Mouse (Mus musculus): Measurements from ENCODE around the gene Gm49395.

Gm49395 gene

DNA sequence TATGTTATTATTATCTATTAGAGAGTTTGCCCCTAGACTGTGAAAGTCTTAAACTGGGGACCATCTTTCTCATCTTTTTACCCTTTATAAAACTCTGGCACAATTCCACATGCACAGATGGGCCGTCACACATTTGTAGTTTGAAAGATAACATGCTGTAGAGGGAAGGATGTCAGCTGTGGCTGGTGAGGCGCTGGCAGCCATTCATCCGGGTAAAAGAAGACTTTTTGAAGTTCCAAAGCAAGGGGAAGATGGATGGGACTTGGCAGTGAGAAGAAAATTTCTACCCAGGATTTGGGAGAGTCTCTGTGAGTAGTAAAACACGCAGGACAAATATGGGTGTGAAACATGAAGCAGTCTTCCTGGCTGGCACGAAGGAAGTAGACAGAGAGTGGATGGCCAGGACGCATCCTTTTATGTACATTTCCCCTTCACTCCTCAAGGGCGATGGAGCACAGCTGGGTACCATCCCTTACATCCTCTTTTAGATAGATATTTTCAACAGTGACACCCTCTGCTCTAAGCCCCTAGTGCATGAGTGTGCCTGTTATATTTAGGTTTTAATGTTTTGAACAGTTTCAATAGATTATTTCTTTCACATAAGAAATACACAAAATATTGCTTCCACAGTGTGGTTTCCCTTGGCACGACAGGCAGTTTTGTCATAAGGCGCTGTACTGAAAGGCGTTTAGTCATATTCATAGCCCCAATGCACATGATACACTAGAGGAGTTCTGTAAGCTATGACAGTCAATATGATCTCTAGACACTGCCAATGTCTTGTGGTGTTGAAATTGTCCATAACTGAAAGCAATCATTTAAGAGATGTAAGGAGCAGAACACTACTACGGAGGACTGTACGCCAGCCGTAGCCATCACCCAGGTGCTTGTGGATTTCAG lies 50.8 kb downstream of the Gm49395 start:
- no peak for DNase-seq

DNA sequence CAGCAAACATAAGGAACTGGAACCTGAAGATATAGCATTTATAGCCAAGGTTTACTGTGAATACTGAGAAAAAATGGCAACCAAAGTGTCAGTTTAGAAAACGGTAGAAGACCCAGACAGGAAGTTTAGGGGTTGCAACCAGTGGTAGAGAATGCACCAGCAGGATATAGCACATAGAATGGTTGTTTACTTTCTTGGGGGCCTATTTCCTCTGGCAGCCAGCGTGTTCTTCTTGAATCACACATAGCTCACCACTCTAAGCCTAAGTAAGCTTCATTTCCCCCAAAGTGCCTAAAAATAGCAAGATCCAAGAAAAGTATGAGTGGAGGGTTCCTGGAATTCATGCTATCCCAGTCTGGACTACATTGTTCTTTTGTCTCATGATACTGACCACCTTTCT lies 59.1 kb downstream of the Gm49395 start:
- no peak for DNase-seq

DNA sequence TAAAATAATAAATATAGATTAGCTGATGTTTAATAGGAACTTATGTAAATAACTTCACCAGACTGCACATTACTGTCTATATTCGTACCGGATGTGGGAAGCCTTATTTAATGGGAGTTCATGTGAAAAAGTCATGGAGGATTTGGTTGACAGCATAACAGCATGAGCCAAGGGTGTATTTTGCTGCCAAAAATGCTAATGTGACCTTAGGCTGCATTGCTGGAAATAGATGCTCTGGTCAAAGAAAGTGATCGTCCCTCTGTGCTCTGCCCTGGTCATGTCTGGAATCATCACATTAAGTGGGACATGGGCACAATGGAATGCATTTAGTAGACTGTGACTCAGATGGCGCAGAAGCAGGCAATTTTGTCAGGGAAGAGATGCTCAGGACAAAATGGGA lies 64.4 kb downstream of the Gm49395 start:
- peak; percentile 26 for DNase-seq

DNA sequence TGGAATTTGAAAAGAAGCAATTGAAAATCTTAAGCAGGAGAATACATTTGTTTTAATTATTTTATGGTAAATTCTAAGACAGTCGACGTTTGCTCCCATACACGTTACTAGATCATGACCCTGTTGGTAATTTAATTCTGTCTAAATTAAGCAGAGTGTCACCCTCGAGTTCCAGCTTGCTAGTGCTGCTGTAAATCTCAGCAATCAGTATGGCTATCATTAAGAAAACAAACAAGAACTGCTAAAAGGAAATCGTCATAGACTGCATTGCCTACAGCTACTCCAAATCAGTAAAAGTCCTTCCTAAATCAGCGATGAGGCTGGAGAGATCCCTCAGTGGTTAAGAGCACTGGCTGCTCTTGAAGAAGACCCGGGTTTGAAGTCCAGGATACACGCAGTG lies 66.3 kb downstream of the Gm49395 start:
- DNase-seq, result no peak

DNA sequence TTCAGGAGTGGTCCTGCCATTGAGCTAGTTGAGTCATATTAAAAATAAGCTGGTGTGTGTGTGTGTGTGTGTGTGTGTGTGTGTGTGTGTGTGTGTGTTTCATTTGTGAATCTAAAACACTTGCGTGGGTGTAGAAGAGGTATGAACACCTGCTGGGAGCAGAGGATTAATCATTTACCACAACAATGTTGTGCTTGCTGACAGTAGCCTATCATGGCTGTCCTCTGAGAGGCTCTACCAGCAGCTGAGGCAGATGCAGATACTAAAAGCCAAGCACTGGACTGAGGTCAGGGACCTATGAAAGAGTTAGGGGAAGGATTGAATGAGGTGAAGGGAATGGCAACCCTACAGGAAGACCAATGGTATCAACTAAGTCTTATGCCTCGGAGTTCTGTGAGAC lies 68.6 kb downstream of the Gm49395 start:
- peak; percentile 19 for DNase-seq

DNA sequence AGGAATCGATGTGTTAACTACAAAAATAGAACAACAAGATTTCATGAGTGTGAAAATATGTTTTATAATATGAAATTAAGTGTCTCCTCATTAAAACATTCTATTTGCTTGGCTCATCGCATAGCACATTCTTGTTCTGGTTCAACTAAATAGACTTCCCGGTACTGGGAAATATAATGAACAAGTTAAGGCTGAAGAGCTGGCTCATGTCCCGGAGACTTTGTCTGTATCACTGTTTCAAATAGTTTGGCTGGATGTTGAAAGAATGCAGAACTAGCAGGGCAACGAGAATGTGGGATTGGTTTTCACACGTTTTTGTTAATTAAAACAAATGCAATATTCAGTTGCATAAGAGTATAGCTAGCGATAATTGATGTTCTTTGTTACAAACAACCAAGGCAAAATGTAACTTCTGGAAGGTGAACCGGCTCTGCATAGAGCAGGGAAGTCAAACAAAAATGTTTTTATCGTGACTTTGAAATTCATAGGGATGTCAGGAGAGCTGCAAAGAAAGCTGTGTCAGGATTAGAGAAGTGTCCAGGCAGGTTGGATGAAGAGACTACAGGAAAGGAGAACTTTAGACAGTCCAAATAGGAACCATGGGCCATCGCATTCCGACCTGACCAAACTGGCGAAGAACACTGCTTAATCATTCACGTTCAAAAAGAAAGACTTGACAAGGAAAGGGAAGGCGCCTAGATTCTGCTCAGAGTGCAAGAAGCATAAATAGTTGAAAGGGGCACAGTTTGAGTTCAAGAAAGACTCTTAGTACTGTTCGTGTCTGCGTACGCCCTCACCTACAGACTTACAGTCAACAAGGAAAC lies 70.3 kb downstream of the Gm49395 start:
- DNase-seq, result peak; percentile 76

DNA sequence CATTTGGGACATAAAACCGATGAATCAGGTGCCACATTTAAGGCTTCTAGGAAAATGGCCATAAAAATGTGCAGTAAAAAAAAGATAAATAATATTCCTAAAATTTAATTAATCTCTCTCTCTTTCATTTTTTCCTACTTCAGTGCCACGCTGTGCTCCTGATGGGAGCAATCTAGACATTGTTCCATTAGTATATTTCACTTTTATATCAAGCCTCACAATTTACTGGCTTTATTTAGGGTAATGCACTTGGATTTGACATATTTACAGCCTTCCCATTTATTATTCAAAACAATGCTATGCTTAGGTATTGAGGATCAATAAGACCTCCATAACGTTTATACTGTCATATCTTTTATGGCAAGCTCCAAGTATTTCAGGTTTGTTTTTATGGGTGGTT lies 76.3 kb downstream of the Gm49395 start:
- no peak for DNase-seq

DNA sequence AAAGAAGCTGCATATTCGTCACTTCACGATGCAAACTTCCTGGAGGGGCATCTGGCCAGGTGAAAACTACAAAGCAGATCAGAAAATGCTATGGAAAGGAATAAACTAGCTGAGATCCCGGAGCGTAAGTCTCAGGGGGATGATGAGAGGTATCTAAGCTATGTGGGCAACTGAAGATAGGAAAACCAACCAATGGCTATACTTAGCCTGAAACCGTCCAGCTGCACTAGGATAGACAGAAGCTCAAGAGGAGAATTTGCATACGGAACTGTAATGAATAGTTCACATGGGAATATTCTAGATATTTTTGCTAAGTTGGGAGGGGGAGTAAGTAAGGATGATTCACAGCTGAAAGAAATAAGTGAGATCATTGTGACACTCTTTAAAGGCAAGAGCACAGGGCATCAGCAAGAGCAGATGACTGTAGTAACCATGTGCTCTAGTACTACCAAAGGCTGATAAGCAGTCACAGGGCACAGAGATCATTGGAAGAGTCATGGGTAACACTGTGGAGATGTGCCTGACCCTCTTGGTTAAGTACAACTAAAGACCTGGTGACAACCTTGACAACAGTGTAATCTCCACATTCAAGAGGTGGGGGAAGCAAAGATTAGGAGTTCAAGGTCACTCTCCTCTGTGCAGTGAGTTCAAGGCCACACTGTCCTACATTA lies 79.5 kb downstream of the Gm49395 start:
- no peak for DNase-seq

DNA sequence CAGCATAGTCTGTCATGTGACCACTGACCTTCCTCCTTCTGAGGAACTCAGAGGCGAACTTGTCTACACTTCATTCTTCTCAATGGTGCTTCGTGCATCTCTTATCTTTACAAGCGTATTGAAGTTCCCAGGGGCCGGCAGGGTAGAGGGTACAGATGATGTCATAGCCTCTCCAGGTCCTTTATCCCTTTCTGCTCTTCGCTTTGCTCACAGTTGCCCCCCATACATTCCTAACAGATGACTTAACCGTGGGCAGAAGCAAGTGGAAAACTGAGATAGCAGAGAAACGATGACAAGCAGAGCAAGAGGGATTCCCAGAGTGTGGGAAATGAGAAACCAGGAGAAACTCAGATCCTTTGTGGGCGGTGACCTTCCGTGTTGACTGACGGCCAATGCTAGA lies 80.3 kb downstream of the Gm49395 start:
- DNase-seq, result no peak

DNA sequence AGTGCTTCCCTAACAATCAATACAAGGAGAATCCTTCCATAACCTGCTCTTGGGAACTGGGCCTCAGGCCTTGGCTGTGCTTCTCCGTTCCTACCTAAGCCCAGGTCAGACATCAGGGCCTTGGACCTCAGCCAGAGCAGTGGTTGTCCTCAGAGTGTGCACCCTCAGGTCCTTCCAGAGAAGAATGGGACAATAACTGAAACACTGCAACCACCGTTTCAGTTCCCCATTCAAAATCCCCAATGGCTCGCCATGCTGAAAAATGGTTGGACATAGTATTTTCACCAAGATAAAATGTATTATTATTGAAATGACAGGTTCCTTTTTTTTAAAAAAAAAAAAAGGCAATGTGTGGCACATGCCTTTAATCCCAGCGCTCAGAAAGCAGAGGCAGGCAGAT lies 81.0 kb downstream of the Gm49395 start:
- DNase-seq, result no peak

DNA sequence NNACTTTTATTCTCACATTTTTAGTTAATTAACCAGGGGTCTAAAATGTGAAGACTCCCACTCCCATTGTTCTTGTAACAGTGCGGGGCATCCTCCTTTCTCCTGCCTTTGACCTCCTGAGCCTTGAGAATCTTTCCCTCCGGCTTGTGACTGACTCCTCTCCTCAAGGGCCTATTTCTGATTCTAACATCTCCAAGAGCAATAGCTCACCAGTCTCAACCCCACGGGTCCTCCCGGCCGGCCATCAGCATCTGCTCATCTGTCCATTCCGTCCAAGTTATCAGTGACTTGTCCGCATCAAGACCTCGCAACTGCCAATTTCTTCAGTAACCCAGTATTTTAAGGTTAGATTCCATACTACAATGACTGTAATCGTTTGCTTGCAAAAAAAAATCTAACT lies 84.2 kb downstream of the Gm49395 start:
- DNase-seq, result no peak

DNA sequence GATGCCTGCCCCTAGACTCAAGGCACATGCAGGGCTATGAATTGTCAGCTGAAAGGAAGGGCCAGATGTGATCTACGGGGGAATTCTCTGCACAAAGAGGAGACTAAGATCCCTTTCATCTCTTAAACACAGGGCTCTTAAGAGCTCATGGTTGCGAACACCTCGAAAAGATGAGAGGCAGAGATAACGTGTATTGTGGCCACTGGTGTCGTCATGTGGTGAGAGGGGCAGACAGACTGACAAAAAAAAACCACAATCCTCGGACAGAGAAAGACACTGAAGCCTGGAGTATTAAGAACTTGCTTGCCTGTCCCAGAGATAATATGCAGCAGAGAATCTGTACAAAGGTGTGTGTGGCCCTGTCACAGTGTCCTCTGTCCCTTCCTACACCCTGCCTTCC lies 90.2 kb downstream of the Gm49395 start:
- no peak for DNase-seq

DNA sequence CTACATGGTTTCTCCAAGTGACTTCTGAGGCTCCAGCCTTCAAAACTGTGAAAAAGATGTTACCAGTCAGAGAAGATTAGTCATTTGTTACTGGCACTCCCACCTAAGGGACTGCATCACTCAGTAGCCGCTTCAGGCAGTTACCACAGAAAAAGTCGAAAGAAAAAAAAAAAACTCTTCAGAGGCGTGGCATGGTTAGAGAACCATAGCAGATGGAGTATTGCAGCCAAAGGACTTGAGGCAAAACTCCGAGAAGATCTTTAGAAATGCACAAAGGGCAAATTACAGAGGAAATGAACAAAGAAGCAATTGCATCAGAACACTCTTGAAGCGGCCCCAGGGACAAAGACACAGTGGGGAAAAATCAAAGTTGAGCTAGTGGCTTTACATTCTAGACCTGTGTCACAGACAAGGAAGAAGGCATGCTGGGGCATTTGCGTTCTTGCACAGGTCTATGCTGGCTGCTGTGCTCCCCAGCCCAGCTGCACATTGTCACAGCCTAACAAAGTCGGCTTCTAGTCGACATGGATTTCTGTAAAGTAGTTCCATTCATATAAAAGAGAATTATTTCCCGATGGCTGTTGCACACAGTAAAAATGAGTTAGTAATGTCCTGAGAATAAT lies 95.4 kb downstream of the Gm49395 start:
- DNase-seq, result no peak

DNA sequence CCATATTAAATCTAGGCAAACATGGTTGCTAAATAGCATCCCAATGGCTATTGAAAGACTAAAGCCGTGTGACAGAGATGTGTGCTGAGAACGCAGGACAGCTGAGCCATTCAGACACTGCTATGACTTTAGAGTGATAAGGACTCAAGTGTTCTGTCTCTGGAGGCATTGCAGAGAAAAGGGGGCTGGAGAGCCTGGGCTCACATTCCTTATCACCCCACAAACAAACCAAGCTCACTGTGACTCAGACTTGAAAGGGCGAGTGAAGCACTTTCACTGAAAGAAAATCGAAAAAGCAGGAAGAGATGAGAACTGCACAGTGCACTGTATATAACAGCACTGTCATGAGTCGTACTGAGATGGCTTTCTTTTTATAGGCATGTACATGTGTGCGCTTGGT lies 96.4 kb downstream of the Gm49395 start:
- no peak for DNase-seq

DNA sequence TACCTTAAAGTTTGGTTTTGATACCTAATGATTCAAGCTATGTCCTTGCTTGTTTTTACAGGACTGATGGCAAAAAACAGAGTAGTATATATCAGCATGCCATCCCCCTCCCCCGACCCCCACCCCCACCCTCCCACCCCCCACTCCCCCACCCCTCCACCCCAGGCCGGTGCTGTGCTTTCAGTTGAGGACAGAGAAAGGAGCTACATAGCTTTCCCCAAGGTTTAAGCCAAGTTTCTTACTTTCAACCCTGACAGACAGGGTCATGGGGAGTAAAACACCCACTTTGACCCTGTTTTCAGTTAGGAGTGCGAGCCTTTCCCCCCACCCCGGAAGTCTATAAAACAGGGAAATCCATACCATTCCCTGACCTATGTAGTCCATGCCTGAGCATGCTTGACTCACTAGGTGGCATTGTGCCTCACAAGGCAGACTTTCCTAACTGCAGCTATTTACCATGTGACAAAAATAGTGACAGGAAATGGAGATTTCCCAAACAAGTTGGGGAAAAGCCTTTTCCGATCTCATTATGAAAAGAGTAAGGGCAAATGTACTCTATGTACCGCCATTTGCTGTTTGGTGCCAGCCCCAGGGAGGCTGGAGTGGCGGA lies 98.2 kb downstream of the Gm49395 start:
- DNase-seq, result no peak

DNA sequence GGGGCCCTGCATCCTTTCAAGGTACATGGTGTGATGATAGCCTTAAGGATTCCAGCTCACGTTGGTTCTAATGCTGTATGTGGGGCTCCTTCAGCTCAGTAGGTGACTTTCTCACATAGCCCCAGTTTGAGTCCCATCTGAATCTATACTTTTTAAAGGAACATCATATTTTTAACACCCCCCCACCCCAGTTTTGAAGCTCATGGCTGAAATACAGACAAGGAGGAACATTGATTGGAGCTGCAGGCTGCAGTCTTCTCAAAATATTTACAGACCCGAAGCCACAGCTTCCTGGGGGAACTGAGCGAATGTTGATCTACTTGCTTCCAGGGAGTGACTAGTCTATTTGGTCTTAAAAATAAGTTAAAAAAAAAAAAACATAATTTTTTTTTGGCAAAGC lies 98.9 kb downstream of the Gm49395 start:
- DNase-seq, result no peak

DNA sequence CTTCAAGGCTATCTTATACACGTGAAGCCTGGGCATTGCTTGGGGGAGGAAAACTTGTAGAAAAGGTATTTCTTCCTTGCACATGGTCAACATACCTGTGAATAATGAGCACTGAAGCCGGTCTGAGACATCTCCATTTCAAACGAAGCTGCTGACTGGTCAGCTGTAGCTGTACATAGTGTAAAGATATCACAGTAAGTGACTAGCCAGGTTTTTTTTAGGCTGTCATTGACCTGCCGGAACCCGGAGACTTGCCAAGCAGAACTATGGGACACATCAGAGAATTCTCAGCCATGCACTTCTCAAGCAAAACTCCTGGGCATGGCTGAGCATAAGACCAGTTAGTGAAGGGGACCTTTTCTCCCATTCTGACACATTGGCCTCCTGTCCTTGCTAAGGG lies 99.6 kb downstream of the Gm49395 start:
- DNase-seq, result no peak

DNA sequence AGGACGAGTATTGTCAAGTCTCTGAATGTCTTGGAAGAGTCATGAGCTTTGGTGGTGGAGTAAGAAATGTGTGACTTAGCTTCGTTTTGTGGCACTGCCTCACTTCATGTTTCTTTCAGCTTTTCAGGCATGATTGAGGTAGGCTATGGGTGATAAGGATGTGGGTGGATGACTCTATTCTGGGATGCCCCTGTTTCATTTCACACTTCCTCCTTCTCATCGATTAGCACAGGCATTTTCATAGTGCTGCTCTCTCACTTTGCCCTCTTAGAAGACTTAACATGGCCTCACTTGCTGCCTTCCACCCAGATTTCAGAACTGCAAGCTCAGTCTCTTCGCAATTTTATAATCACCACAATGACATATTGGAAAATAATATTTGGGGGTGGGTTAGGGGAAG lies 102.1 kb downstream of the Gm49395 start:
- DNase-seq, result no peak

DNA sequence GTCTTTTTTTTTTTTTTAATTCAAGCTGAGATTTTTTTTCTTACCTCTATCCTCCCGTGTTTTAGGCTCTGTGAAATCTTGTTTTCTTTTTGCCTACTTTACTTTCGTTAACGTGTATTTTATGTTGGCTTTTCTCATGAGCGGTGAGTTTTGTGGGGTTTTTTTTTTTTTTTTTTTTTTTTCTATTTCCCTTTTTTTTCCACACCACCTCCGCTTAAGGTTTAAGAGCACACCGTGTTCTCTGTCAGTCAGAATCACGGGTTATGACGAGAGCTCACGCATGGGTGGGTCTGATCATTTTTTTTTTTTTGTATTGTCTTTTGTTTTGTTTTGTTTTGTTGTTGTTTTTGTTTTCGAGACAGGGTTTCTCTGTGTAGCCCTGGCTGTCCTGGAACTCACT lies 103.6 kb downstream of the Gm49395 start:
- no peak for DNase-seq

DNA sequence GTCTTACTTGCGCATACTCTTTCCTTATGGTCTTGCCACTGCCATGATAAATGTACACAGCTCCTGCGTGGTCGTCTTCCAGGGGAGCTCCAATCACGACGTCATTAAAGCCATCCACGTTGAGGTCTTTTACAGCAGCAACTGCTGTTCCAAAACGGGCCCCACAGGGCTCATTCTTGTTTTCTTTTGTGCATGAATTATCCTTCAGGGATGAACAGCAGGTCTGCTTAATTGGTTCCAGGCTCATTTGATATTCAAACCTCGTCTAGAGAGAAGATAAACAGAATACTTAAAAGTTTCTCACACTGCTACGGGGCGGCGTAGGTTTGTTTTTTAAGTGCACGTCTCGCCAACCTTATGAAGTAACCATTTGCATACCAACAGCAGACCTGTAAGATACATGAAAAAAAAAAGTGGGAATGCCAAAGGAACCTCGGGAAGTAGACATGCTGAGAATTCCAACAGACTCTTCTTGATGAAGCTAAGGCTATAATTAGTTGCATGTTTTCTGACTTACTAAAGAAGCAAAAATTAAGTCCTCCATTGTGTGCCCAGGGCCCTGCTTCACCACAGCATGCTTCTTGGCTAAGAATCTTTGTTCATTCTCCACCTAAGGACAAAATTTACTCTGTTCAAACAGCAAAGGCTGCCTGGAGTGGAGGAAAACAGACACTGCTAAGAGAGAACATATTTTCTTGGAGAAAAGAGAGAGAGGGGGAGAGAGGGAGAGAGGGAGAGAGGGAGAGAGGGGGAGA lies 109.3 kb downstream of the Gm49395 start:
- no peak for DNase-seq

DNA sequence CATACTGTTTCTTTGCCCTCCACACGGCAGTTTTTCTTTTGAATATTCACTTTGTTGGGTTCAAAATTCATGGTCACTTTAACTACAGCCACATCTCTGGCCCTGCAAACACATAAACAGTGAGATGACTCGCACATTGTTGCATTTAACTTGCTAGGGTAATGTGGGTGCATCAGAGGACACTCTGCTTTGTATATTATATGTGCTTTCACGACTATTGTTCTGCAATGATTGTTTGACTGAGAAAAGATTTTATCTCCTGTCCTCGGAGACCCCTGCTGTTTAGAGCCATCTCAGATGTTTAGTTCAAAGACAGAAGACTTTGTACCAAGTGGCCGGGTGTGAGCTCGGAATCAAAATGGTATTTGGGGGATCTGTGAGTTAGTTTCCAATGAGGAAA lies 114.1 kb downstream of the Gm49395 start:
- no peak for DNase-seq

DNA sequence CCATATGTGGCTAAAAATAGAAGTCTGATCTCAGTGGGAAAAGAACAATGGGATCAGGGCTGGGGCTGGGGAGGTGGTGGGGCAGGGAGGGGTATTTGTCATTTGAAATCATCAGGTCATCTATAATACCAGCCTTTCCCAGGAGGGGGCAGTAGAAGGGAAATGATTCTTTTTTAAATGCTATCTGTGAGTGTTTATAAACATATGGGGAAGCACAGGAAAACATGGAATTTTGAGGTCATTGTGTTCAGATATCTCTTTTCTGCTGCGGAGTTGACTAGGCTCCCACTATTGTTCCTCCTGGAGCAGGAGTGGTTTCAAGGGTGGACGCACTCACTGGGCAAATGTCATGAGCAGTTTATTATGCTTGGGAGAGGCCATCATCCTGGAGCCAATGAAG lies 114.6 kb downstream of the Gm49395 start:
- DNase-seq, result no peak

All from kidney, adult 11 months (tissue).